Mouse (Mus musculus): Measurements from ENCODE around the gene Ush2a. TPM values are rescaled to one million over a fixed set of nuclear protein-coding genes. Genes with fewer than 3 reads are reported as not detected.

Gene Ush2a
- polyA plus RNA-seq, 1 experiment: not detected

GRCm38 (mm10) chr1:188762463-188762862, 500.6 kb downstream of the Ush2a start:
- no peak overlapping the region for H3K4me2 ChIP-seq (ENCODE audit: low read depth)
- H3ac ChIP-seq (ENCODE audit: control insufficient read depth, insufficient read length): no peak overlapping the region
- TF ChIP-seq USF1 (IDR thresholded peaks at IDR 0.05; ENCODE audit: low read depth): peak; percentile 64
- no peak for TF ChIP-seq MYOD1 (IDR thresholded peaks at IDR 0.05; ENCODE audit: control insufficient read depth in 1 of 3, insufficient read length in 2 of 3, low read depth in 2 of 3)
- no peak overlapping the region for H3K4me3 ChIP-seq
- H3K36me3 ChIP-seq (ENCODE audit: control insufficient read depth, insufficient read depth): no peaks in the 10 kb centered on the region
- no peaks in the 10 kb centered on the region for H3K27me3 ChIP-seq (ENCODE audit: control insufficient read depth, insufficient read depth, insufficient read length)
- H3K79me2 ChIP-seq (ENCODE audit: control insufficient read depth, insufficient read depth): no peaks in the 10 kb centered on the region

- no peak overlapping the region for H3ac ChIP-seq (ENCODE audit: control insufficient read depth, insufficient read length)
- no peak overlapping the region for H3K4me3 ChIP-seq
- no peaks in the 10 kb centered on the region for H3K27me3 ChIP-seq (ENCODE audit: control insufficient read depth, insufficient read depth, insufficient read length)
- H3K79me2 ChIP-seq (ENCODE audit: control insufficient read depth, insufficient read depth): no peaks in the 10 kb centered on the region
- no peaks in the 10 kb centered on the region for H3K36me3 ChIP-seq (ENCODE audit: control insufficient read depth, insufficient read depth)
- no peak for TF ChIP-seq TCF12 (IDR thresholded peaks at IDR 0.05; ENCODE audit: insufficient read depth, poor library complexity, severe bottlenecking)
- no peak for TF ChIP-seq MYOG (IDR thresholded peaks at IDR 0.05; ENCODE audit: control insufficient read depth in 1 of 3, insufficient read depth in 1 of 3, insufficient read length in 2 of 3, low read depth in 2 of 3)
- TF ChIP-seq USF1 (IDR thresholded peaks at IDR 0.05; ENCODE audit: low read depth): no peak
- TF ChIP-seq CEBPB (IDR thresholded peaks at IDR 0.05; ENCODE audit: insufficient read depth, poor library complexity, severe bottlenecking): no peak
- no peak for TF ChIP-seq SRF (IDR thresholded peaks at IDR 0.05; ENCODE audit: control insufficient read depth, insufficient read length, low read depth)
- TF ChIP-seq TCF3 (IDR thresholded peaks at IDR 0.05; ENCODE audit: insufficient read length, low read depth): no peak
- TF ChIP-seq POLR2A (IDR thresholded peaks at IDR 0.05; ENCODE audit: insufficient read length, low read depth): no peak
- TF ChIP-seq REST (IDR thresholded peaks at IDR 0.05; ENCODE audit: insufficient read depth, insufficient read length): no peak
- TF ChIP-seq E2F4 (IDR thresholded peaks at IDR 0.05; ENCODE audit: insufficient read depth): no peak
- TF ChIP-seq MYOD1 (IDR thresholded peaks at IDR 0.05; ENCODE audit: control insufficient read depth in 1 of 3, insufficient read length in 2 of 3, low read depth in 2 of 3): no peak
- no peak for TF ChIP-seq MAX (IDR thresholded peaks at IDR 0.05; ENCODE audit: low read depth)
- no peak for TF ChIP-seq POLR2AphosphoS2 (IDR thresholded peaks at IDR 0.05; ENCODE audit: insufficient read length, low read depth)
- H3K4me2 ChIP-seq (ENCODE audit: low read depth): no peak overlapping the region
These were observed 501.9 kb downstream of the Ush2a start for GRCm38 (mm10) chr1:188763761-188764160.

- no peak overlapping the region for H3ac ChIP-seq (ENCODE audit: control insufficient read depth, insufficient read length)
- no peaks in the 10 kb centered on the region for H3K79me2 ChIP-seq (ENCODE audit: control insufficient read depth, insufficient read depth)
- no peak overlapping the region for H3K4me2 ChIP-seq (ENCODE audit: low read depth)
- no peaks in the 10 kb centered on the region for H3K27me3 ChIP-seq (ENCODE audit: control insufficient read depth, insufficient read depth, insufficient read length)
- TF ChIP-seq POLR2A (IDR thresholded peaks at IDR 0.05; ENCODE audit: insufficient read length, low read depth): no peak
- no peak for TF ChIP-seq MYOD1 (IDR thresholded peaks at IDR 0.05; ENCODE audit: control insufficient read depth in 1 of 3, insufficient read length in 2 of 3, low read depth in 2 of 3)
- no peak for TF ChIP-seq POLR2AphosphoS2 (IDR thresholded peaks at IDR 0.05; ENCODE audit: insufficient read length, low read depth)
- TF ChIP-seq REST (IDR thresholded peaks at IDR 0.05; ENCODE audit: insufficient read depth, insufficient read length): no peak
- no peak for TF ChIP-seq USF1 (IDR thresholded peaks at IDR 0.05; ENCODE audit: low read depth)
- no peak for TF ChIP-seq TCF12 (IDR thresholded peaks at IDR 0.05; ENCODE audit: insufficient read depth, poor library complexity, severe bottlenecking)
- TF ChIP-seq MAX (IDR thresholded peaks at IDR 0.05; ENCODE audit: low read depth): no peak
- no peak for TF ChIP-seq SRF (IDR thresholded peaks at IDR 0.05; ENCODE audit: control insufficient read depth, insufficient read length, low read depth)
- TF ChIP-seq TCF3 (IDR thresholded peaks at IDR 0.05; ENCODE audit: insufficient read length, low read depth): no peak
- no peak for TF ChIP-seq MYOG (IDR thresholded peaks at IDR 0.05; ENCODE audit: control insufficient read depth in 1 of 3, insufficient read depth in 1 of 3, insufficient read length in 2 of 3, low read depth in 2 of 3)
- H3K4me3 ChIP-seq: no peak overlapping the region
- H3K36me3 ChIP-seq (ENCODE audit: control insufficient read depth, insufficient read depth): no peaks in the 10 kb centered on the region
These were observed 509.0 kb downstream of the Ush2a start for GRCm38 (mm10) chr1:188770828-188771227.

- Histone ChIP-seq H3K4me2 (ENCODE audit: low read depth) (no peak overlapping the region), H3K79me2 (ENCODE audit: control insufficient read depth, insufficient read depth) (no peaks in the 10 kb centered on the region), H3K4me3 (no peak overlapping the region), H3K27me3 (ENCODE audit: control insufficient read depth, insufficient read depth, insufficient read length) (no peaks in the 10 kb centered on the region), H3K36me3 (ENCODE audit: control insufficient read depth, insufficient read depth) (no peaks in the 10 kb centered on the region), H3ac (ENCODE audit: control insufficient read depth, insufficient read length) (no peak overlapping the region)
- TF ChIP-seq TCF3 (IDR thresholded peaks at IDR 0.05; ENCODE audit: insufficient read length, low read depth) (no peak), CEBPB (IDR thresholded peaks at IDR 0.05; ENCODE audit: insufficient read depth, poor library complexity, severe bottlenecking) (no peak), E2F4 (IDR thresholded peaks at IDR 0.05; ENCODE audit: insufficient read depth) (no peak), MYOD1 (IDR thresholded peaks at IDR 0.05; ENCODE audit: control insufficient read depth in 1 of 3, insufficient read length in 2 of 3, low read depth in 2 of 3) (no peak), MYOG (IDR thresholded peaks at IDR 0.05; ENCODE audit: control insufficient read depth in 1 of 3, insufficient read depth in 1 of 3, insufficient read length in 2 of 3, low read depth in 2 of 3) (no peak), REST (IDR thresholded peaks at IDR 0.05; ENCODE audit: insufficient read depth, insufficient read length) (no peak), MAX (IDR thresholded peaks at IDR 0.05; ENCODE audit: low read depth) (no peak), SRF (IDR thresholded peaks at IDR 0.05; ENCODE audit: control insufficient read depth, insufficient read length, low read depth) (no peak), USF1 (IDR thresholded peaks at IDR 0.05; ENCODE audit: low read depth) (no peak), TCF12 (IDR thresholded peaks at IDR 0.05; ENCODE audit: insufficient read depth, poor library complexity, severe bottlenecking) (no peak), POLR2AphosphoS2 (IDR thresholded peaks at IDR 0.05; ENCODE audit: insufficient read length, low read depth) (no peak), POLR2A (IDR thresholded peaks at IDR 0.05; ENCODE audit: insufficient read length, low read depth) (no peak)
These were observed 510.9 kb downstream of the Ush2a start for GRCm38 (mm10) chr1:188772516-188773229.

- H3K79me2 ChIP-seq (ENCODE audit: control insufficient read depth, insufficient read depth): no peaks in the 10 kb centered on the region
- H3K4me3 ChIP-seq: no peak overlapping the region
- TF ChIP-seq USF1 (IDR thresholded peaks at IDR 0.05; ENCODE audit: low read depth) (no peak), MAX (IDR thresholded peaks at IDR 0.05; ENCODE audit: low read depth) (no peak), MYOD1 (IDR thresholded peaks at IDR 0.05; ENCODE audit: control insufficient read depth in 1 of 3, insufficient read length in 2 of 3, low read depth in 2 of 3) (no peak), SRF (IDR thresholded peaks at IDR 0.05; ENCODE audit: control insufficient read depth, insufficient read length, low read depth) (no peak), POLR2A (IDR thresholded peaks at IDR 0.05; ENCODE audit: insufficient read length, low read depth) (no peak), TCF12 (IDR thresholded peaks at IDR 0.05; ENCODE audit: insufficient read depth, poor library complexity, severe bottlenecking) (no peak), POLR2AphosphoS2 (IDR thresholded peaks at IDR 0.05; ENCODE audit: insufficient read length, low read depth) (no peak), REST (IDR thresholded peaks at IDR 0.05; ENCODE audit: insufficient read depth, insufficient read length) (no peak), CEBPB (IDR thresholded peaks at IDR 0.05; ENCODE audit: insufficient read depth, poor library complexity, severe bottlenecking) (no peak), TCF3 (IDR thresholded peaks at IDR 0.05; ENCODE audit: insufficient read length, low read depth) (no peak), E2F4 (IDR thresholded peaks at IDR 0.05; ENCODE audit: insufficient read depth) (no peak), MYOG (IDR thresholded peaks at IDR 0.05; ENCODE audit: control insufficient read depth in 1 of 3, insufficient read depth in 1 of 3, insufficient read length in 2 of 3, low read depth in 2 of 3) (no peak)
- H3K36me3 ChIP-seq (ENCODE audit: control insufficient read depth, insufficient read depth): no peaks in the 10 kb centered on the region
- no peak overlapping the region for H3K4me2 ChIP-seq (ENCODE audit: low read depth)
- H3ac ChIP-seq (ENCODE audit: control insufficient read depth, insufficient read length): no peak overlapping the region
- no peaks in the 10 kb centered on the region for H3K27me3 ChIP-seq (ENCODE audit: control insufficient read depth, insufficient read depth, insufficient read length)
These were observed 511.8 kb downstream of the Ush2a start for GRCm38 (mm10) chr1:188773631-188774030.

Data from myocyte (in vitro differentiated cells).